Mouse (Mus musculus) cerebellum, postnatal 14 days (tissue): ENCODE data around the gene Il9.

Source experiments
- DNase-seq, 2 experiments: peaks; one replicate each; pipeline ENCODE4 v3.0.0; 2021; ENCODE audit warnings: mixed read lengths in 2 of 2

Il9 gene

DNA sequence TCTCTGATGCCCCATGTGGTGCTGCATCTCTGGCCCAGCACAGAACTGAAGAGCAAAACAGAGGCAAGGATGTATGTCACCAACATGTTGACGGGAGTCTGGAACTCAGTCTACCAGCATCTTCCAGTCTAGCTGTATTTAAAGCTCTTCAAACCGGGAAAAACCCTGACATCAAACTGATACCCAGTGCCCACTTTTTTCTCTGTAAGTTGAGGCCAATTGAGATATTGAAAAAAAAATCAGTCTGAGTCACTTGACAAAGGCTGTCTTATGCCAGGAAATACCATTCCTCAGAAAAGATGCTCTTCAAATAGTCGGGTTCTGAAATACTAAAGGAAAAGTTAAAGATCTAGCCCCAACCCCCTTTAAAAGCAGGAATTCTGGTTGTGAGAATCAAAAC is at the start of gene Il9:
Gene Il9, minus strand, starts transcription at position 101 of the 400 bp plus-strand sequence.
- no peak for DNase-seq

DNA sequence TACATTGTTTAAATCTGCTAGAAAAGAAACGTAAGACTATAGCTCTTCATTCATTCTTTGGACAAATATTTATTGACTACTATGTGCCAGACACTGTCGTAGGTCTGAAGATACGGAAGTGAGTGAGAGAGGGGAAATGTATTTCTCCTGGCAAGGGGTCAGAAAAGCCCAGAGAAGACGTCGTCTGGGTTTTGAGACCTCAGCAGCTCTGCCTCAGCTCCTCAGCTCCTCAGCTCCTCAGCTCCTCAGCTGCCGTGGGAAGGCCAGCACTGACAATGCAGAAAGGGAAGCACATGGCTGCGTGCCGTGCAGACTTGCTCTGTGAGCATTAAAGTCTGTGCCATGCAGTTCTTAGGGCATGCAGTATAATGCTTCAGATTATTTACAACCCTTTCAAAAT is 47.6 kb upstream of the Il9 start:
- no peak for DNase-seq

DNA sequence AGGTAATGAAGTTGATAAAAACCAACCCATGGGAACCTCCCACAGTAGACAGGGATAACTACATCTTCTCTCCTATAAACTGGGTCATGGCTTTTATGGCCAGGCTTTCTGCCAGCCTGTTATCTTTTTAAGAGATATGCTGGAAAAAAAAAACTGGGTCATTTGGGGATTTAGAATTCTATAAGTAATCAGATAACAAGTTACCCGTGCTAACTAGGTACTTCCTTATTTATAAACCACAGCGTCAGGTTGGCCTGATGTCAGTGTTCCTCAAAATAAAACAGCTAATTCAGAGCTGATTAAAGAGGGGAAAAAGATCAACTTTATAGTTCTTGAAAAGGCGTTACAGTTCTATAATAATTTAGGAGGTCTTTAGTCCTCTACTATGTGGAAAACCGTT is 47.0 kb upstream of the Il9 start:
- DNase-seq: no peak

DNA sequence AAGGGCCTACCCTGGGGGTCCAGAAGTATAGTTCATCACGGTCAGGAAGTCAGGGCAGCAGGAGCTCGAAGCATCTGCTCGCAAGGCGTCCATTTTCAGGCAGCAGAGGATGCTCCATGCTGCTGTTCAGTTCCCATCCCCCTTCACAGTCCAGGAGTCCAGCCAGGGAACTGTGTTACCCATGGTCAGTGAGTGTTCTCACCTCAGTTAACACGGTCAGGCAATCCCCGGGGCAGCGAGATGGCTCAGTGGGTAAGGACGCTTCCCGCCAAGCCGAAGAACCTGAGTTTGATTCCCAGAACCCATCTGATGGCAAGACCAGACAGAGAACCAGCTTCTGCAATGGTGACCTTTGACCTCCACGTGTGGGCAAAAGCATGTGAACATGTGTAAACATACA is 46.2 kb upstream of the Il9 start:
- no peak for DNase-seq

DNA sequence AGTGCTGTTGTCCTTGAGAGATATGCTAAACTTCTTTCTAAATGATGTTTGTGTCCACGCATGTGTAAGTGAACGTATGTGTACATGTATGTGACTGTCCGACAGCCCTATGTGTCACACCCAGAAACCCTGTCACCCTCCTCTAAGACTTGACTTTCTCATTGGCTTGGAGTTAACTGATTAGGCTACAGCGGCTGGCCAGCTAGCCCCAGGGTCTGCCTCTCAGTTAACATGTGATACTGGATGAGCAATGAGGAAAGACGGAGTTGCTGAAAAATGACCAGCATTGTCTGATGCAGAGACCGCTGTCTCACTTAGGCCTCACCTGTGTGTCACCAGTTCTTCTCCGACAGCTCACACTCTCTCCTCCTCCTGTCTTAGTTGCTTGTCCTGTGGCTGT is 45.8 kb upstream of the Il9 start:
- no peak for DNase-seq

DNA sequence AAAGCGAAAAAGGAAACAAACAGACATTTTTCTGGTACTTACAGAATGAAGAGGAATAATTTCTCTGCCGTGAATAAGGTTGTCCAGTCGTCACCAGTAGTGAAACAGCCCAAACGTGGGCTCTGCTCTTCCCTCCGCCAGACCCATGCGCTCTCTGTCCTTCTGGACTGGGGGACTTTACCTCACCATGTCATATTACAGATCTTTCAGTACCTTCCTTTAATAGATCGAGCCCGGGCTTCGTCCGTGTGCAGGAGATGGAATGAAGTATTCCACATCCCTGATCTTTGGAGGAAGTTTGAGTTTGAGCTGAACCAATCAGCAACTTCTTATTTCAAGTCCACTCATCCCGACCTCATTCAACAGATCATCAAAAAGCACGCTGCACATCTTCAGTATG is 44.8 kb upstream of the Il9 start:
- DNase-seq: no peak

DNA sequence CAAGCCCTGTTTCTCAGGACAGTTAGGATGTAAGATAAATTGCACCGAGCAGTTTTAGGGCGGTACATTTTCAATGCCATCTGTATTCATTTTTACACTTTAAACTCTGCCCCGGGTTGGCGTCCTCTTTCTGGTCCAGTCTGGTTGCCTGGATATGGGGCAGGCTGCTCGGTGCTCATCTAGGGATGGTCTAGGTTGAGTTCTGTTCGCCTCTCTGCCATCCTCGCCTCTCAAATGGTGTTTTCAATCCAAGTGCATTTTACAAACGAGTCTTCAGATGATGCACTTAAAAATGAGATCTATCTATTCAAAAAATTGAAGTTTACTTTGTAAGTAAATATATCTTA is 40.7 kb upstream of the Il9 start:
- DNase-seq: no peak

DNA sequence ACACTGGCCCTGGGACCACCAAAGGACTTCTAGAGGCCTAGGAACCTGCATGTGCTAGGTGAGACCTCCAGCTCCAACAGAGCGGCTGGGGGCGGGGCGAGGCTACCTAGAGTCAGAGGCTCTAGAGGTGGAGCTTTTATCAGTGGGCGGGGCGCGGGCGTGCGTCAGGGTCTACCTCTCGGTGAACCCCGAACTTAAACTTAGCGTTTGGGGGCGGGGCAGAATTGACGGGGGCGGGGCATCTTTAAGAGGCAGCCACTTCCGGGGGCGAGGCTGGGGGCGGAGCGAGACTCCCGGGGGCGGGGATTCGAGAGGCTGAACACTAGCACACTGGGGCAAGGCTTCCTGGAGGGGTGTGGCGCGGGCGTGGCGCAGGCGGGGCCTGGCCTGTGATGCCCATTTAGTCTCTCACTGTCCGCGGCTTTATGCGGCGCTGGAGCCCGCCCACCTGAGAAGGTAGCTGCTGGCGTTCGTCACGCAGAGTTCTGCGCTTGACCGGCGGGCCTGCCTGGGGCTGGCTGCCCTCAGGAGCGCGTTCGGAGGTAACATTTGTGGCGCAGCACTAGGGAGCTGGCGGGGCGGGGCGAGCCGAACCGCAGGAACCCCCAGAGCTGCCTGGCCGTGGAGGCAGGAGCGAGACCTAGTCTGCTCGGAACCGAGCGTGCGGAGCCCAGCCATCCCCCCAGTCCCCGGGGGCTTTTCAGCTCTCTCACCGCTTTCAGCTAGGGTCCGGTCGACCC is 40.2 kb upstream of the Il9 start, which contains the start of gene Fbxl21:
Gene Fbxl21, plus strand, starts transcription at position 392 of the 740 bp plus-strand sequence.
- DNase-seq: peak; percentile 92

DNA sequence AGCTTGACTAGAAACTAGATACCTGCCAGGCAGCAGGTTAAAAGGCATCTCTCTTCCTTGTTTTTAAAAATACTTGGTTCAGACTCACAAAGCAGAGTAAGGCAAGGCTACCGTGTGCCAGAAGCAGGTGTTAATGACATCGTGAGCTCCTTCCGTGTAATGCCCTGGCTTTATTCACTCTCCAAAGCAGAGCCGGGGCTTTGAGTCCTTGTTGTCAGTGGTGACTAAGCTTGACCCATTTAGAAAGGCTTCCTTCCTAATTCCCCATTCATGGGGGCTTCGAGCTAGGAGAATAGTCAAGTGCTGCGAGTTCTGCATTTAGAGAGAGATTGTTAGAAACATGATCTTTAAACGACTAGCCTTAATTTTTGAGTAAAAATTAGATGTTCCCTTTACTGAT is 34.8 kb upstream of the Il9 start:
- DNase-seq: no peak

DNA sequence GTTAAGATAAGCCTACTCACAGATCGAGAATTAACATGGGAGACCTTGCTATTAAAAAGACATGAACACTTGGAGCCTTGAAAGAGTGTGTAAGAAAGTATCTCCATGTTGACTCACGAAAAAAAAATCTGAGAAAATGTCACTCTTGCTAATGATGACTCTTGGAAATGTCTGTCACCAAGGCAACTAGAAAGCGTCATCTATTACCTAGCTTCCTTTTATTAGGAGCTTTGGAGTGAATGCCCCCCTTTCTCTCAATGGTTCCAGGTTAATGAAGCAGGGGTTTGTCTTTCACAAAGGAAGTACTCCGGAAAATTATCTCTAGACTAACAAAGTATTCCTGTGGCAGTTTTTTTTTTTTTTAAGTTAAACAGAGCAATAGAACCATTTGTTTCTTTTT is 34.3 kb upstream of the Il9 start:
- DNase-seq: no peak

DNA sequence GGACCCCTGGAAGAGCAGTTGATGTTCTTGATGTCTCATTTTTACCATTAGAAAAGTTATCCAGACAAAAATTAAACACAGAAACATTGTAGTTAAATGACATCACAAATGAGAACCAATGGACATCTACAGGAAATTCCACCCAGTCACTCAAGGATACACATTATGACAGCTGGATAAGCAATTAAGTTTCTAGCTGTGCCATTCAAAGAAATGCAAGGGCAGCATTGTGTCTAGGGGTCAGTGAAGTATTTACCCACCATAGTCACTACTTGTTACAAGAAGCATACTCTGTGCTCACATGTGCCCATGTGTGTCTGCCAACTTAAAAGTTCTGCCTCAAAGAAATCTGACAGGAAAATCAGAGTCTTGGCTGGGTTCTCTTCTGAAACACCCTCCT is 31.5 kb upstream of the Il9 start:
- DNase-seq: no peak

DNA sequence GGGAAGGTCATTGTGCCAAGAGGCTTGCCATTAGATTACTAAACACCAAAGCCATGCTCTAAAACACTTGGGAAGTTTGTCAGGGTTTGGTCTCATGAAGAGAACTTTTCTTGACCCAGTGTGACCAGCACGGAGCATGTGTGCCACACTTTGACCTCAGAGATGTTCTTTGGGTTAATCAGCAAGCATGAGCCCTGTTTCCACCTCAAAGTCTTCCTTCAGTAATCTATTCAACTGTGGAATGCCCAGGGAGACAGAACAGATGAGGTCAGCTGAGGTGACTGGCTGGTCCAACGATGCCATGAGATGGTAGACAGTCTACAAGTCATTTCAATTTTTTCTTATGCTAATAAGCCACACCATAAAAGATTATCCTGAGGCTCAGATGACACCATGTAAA is 27.8 kb upstream of the Il9 start:
- no peak for DNase-seq

DNA sequence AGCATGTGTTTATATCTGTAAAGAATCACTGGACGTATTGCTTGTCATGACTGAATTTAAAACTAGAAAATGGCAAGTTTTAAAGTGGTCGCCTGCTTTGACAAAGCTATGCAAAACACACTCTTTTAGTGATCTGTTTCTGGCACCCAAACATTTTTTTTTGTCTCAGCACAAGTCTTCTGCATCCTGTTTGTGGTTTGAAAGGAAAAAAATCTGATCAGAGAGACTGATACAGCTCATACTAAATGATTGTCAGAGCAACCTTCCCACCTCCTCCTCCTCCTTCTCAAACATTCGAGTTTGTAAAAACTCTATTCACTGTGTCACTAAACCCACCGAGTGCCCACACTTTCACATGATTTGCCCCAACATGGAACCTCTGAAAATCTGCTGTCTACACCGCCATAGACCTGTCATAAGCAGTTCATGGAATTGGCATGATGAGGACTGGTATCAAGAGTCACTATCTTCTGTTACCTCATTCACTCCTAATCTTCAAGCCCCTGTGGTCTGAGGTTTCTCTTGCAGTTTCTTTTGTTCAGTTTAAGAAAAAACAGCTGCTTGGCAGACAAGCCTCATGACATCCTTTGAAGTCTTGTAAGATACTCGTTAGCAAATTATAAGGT is 24.9 kb upstream of the Il9 start:
- no peak for DNase-seq

DNA sequence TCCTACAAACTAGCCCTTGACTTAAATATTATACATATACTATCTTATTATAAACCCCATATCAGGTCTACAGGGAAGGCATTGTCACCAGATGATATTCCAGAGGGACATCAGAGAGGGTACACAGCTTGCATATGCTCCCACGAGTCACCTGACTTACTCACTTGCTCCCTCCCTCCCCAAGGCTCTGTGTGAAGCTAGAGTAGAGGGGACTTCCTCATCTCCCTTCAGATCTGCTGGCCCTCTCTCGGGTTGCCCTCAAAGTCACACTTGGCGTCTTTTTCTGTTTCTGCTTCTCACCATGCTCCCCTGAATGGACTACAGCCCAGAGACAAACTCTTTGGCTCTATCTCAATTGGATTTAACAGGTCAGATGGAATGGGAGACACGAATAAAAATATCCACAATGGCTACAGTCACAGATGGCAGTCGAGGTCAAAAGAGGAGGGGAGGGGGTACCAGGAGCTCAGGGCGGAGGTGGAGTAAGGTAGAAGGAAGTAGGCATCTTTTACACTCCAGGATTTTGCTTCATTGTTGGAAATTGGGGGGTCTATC is 19.9 kb upstream of the Il9 start:
- peak; percentile 22 to 47 for DNase-seq

DNA sequence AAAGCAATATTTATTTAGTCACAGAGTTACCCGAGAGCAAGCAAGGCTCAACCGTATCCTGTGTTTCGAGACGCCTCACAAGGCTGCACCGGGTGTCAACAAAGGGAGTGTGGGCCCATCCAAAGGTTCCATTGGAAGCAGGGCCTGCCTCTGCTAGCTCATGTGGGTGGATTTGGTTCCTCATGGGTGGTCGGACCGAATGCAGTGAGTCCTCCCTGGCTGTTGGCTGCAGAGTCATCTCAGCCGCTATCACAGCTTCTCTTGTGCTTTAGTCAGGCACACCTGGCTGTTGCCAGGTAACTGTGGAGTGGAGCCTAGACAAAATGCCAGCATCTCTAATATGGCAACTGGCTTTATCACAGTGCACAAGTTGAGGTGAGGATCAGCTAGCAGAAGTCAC is 18.6 kb upstream of the Il9 start:
- DNase-seq: no peak

DNA sequence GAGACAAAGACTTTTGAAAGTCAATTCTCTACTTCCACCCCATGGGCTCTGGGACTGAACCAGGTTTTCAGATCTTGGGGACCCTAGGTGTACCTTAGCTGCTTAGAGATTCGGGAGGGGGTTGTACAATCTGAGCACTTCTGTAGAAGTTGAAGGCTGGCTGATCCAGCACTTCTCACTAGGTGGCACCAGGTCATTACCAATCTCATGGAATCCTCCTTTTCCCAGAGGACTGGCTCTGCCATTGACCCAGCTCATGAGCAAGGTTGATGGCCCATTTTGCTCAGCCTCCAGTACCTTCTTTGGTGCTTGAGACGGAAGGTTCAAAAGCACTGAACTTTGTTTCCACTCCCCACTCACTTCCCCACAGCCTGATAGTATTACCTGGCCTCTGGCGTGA is 18.1 kb upstream of the Il9 start:
- DNase-seq: no peak

DNA sequence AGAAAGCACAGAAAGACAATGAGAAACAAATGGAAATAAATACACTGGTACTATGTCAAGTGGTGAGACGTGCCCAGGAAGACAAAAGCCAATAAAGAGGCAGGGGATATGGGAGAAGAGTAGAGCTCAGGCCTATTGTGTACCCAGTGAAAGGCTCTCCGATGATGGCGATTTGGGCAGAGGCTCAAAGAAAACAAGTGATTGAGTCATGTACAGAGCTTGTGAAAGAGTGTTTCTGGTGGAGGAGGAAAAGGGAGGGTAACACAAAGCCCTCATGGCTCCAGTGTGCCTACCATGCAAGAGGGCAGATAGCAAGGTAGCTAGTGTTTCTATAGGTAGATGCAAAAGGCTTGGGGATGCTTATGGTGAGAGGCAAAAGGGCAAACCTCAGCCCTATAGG is 12.4 kb upstream of the Il9 start:
- DNase-seq: no peak

DNA sequence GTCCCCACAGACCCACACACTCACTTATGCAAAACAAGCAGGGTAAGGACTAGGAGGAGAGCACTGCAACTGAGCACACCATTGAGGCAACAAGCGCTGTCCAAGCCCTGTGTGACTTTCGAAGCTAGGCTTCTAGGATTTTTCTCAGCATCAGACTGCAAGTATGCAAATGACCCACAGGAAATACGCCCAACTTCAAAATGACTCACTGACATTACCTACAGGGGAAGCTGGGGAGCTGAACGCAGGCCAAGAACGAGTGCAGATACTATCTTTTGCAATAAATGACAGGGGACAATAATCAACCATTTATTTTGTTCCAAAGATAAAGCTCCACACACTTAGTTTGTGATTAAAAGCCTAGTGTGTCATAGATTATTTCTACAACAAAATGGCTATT is 6.0 kb upstream of the Il9 start:
- DNase-seq: no peak

DNA sequence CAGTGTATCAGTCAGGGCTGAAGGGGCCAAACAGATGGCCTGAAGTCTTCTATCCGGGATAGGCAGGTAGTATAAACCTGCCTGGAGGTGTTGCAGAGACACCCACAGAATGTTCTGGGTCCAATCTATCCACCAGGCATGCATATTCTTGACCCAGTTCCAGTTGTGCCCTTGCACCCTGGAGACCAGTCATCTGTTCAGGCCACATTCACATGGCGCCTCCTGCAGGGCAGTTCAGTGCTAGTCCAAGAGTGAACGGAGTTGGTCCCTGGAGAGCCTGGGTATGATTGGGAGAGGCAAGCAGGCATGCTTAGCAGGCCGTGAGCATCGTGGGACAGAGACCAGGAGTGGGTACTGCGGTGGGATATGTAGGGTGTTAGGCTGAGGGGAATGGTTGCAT is 4.0 kb downstream of the Il9 start:
- DNase-seq: peak in 1 of 2 experiments; percentile 15

DNA sequence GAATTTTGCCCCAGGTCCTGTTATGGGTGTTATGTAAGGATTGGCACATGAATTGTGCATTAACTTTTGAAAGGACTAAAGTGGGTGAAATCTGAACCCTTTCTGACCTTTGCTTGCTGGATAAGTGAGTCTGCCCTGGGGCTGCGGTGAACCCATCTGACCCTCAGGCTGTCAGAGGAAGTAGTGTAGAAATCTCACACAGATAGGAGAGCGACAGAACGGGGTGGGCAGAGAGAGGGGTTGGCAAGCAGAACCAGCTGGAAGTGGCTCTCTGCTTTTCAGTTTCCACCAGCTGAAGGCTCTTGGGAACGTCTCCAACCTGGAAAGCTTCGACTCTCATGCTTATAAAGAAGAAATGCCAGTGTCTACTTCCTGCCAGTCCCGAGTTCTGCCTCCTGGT is 4.8 kb downstream of the Il9 start:
- DNase-seq: peak in 1 of 2 experiments; percentile 33

DNA sequence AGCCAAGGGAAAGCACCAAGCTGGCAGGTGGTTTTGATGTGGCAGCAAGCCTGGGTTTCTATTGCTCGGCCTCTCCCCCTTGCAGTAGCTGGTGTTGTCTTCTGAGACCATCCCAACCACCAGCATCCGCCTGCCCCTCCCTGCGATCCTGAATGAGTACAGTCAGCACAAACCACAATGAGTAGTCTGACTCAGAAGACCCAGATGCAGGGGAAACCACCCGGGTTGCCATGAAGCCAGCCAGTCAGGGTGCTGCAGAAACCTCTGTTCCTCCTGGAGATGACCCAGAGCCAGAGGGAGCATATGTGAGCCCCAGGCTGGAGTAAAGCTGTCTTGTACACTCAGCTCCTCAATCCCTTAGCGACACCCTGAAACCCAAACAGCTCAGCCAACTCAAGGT is 5.3 kb downstream of the Il9 start:
- no peak for DNase-seq

DNA sequence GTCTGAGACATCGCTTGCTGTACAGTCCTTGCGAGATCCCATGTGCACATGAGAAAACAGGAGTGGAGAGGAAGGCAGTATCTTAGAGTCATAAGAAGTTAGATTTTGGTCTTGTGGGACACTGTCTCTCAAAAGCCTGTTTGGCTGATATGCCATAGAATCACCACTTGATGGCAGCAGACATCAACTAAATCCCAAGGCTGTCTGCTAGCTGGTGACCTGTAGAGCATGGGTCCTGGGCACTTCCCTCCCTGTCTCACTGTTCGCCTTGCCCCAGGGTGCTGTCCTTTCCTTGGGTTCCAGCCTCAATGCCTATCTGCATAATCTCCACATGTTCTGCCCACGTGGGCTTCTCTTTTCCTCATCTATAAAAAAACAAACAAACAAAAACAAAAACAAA is 6.7 kb downstream of the Il9 start:
- peak; percentile 70 to 72 for DNase-seq

DNA sequence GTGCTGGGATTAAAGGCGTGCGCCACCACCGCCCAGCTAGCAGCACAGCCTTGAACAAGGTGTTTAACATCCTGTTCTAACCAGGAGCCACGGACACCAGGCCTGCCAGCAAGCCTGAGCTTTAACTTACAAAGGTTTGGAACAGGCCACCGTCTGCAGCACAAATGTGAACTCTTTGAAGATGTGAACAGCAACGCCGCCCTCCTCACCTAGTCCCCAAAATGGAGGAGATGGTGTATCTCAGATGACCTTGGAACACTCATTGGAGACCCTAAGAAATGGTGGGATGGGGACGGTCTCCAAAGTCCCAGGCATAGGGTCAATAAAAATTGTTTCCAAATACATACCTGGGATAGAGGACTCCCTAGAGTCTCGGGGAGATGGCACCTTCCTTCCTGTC is 9.4 kb downstream of the Il9 start:
- DNase-seq: no peak

DNA sequence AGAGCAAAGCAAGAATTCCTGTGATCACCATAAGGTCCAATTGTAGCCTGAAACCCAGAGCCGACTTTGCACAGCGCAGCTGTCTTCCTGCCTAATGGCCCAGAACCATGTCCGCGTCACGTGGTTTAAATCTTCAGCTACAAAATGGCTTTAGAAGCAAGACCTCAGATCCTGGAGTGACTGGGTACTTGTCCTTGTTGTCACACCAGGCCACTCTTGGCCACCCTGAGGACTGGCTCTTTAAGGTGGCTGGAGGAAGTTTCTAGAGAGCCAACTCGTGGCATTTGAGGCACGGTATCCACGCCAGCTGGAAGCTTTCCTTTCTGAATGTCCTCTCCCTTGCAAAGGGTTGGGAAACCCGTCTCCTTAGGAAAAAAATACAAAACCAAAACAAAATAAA is 10.1 kb downstream of the Il9 start:
- peak; percentile 38 to 53 for DNase-seq

DNA sequence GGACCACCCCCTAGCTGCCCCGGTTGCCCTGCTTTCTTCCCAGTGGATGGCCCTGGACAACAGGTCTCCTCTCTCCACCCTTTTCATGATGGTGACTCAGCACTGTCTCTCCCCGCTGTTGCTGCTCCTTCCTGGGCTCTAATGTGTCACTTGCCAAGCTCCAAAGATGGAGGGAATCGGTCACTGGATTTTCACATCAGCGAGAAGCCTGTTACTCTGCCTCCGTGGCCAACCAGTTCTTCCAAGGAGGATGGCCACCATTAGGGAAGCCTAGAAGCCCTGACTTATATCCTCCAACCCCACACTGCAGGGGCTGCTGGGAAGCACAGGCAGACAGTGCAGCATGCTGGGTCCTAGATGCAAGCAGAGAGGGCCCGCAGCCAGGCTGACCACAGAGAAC is 10.8 kb downstream of the Il9 start:
- DNase-seq: no peak
